Mouse (Mus musculus) spleen, embryonic (tissue): ENCODE data around the gene Jmjd1c.

ENCODE experiments used
- CTCF ChIA-PET: fragments of 350-600 bp; sonication (Branson Sonifier 250); formaldehyde crosslinking; loops from one replicate; lab custom pipeline; 2022; lab: Charles Lee

The Jmjd1c gene

DNA sequence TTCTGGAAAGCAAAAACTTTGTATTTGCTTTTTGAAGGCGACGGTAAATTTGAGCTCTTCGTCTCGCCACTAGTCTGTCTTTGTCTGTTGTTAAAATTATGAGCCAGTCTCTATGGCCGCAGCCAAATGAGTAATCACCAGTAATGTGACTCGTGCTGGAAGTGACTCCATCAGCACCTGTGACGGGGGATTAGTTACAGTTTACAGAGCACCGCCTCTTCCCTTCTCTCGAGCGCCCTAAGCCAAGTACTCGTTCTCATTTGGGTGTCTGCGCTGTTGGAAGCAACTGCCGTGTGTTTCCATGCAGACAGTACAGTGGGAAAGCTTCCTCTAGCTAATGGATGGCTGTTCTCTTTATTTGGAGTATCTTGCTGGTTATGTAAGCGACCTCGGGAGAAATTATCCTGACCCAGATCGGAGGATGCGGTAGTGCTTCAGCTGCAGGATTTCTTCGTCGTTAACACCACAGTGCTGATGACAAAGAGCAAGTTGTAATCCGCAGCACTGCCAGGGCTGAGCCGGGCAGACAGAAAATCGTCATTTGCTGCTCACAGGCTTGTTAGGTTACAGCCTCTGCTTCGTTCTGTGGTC, 89.7 kb downstream of the Jmjd1c start:
- CTCF ChIA-PET = interaction anchor here (0.7 to 1.1 kb wide), 3 partner anchors 11 to 46 kb away, joined by 3 read pairs; no protein-coding TSS in a partner anchor

DNA sequence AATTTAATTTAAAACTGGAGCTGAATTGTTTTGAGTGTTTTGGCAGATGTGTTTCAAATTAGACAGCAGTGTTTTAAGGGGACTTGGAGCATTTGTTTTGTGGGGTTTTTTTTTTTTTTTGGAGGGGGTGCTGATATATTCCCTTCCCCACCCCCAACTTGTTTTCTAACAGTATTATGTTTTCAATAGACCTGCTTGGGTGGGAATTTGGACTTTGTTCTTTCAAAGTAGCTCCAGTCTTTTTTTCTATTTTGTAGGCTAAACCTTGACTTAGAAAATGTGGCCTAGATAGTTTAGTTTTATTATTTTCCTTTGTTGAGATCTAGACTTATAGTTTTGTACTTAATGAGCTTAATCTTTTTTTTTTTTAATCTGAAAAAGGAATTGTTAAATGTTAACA, 90.6 kb downstream of the Jmjd1c start:
- CTCF ChIA-PET = interaction anchor here (0.7 to 1.1 kb wide), 2 partner anchors 19 to 47 kb away, joined by 3 read pairs; no protein-coding TSS in a partner anchor

DNA sequence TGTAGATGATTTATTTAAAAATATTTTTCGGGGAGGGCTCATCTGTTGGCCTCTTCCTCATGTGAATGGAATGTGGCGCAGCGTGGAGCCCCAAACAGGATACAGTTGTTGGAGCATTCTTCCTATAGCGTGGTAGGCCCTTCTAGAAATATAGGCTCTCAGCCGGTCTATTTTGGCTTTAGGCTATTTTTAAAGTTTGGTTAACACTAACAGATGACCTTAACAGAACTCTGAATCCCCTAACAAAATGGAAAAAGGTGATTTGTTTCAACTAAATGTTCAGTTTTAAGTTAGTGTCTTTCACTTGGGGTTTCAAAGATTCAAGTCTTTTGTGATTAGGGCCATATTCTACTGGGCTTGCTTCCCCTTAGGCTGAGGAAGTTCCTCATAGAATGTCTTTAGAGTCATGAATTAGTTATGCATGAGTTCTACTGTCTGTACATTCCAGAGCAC, 91.1 kb downstream of the Jmjd1c start:
- CTCF ChIA-PET = interaction anchor here (1.1 kb wide), 1 partner anchor 20 kb away, joined by 4 read pairs; no protein-coding TSS in a partner anchor

DNA sequence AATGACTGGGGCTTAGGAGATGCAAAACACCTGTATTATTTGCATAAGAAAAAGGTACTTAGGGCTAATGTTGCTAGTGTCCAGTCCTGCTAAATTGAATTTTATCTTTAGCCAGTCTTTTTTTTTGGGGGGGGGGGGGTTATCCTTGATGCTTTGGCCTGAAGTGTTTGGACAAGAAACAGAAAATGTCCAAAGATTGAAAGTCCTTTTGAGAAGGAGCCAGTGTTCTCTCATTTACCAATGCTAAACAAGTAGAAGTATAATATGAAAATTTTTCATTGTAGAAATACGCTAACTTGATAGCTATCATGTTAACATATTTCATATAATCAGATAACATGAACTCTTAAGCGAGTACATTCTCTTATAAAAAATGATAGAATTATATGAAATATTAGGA, 92.0 kb downstream of the Jmjd1c start:
- CTCF ChIA-PET = interaction anchor here (0.9 to 1.1 kb wide), 2 partner anchors 10 to 19 kb away, joined by 4 to 14 read pairs; no protein-coding TSS in a partner anchor

DNA sequence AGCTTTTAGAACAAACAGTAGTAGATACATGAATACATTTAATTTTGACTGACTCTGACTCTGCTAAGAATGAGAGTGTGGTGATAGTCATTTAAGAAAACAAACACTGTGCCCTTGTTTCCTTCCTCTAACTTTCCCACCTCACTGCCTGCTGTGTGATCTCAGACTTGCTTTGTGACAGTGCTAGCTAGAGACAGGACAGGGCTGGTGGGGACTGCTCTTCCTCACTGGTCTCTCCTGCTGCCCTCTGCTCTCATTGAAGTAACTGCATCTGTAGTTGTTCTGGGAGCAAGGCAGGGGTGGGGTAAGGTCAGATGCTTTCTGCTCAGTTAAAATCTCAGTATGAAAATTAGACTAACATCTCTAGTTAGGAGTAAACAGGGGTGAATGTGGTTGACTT, 93.1 kb downstream of the Jmjd1c start:
- CTCF ChIA-PET = interaction anchor here (0.5 to 0.9 kb wide), 2 partner anchors 9 to 22 kb away, joined by 4 to 14 read pairs; no protein-coding TSS in a partner anchor

DNA sequence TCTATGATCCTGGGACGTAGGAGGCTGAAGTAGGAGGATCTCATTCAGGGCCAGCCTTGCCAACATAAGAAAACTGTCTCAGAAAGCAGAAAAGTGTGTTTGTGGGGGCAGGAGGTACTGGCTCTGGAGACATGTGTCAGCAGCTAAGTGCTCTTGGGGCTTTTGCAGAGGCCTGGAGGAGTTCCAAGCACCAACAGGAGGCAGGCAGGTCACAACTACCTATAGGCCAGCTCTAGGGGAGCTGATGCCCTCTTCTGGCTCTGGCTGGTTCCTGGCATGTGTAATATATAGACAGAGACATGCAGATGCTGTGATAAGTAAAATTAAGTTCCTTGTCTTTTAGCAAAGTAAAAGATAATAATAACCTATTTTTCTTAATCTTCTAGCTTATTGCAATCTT, 94.3 kb downstream of the Jmjd1c start:
- CTCF ChIA-PET = interaction anchor here (0.8 kb wide), 1 partner anchor 25 kb away, joined by 3 read pairs; no protein-coding TSS in a partner anchor

DNA sequence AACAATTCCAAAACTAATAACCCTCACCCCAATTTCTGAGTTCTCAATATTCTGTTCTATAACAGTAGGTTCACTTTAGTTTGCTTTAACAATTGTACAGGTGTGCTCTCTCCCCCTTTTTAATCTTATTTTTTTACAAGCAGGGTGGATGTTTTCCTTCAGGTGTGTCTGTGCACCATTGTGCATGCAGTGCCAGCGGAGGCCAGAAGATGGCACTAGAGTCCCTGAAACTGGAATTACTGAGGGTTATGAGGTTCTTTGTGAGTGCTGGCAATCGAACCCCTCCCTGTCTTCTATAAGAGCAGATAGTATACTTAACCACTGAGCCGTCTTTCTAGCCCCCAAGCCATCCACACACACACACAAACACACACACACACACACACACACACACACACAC, 96.4 kb downstream of the Jmjd1c start:
- CTCF ChIA-PET = interaction anchor here (1.0 kb wide), 1 partner anchor 13 kb away, joined by 3 read pairs; no protein-coding TSS in a partner anchor

DNA sequence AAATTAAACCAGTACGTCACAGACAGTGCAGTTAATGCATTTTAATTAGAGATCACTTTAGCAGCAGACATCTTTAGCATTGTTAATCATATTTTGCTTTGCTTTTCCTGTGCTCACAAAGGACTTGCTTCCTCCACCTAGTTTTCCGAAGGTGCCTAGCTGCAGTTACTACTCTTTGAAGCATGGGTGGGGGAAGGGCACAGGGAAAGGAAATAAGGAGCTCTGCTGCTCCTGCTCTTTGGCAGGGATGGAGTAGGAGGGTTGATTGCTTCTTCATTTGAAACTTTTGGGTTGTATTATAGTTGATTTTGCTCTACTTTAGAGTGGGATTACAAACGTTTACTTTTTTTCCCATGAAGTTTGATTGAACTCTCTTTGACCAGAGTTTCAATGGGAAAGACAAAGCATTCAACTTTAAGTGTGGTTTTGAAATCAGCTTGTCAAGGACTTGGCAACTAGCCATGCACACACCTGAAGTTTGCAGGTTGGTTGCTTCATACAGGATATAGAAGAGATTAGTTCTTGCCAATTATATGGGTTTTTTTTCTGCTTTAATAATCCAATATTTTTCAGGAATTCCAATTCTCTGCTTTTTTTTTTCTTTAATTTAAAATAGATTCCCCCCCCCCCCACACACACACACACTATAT, 97.2 kb downstream of the Jmjd1c start:
- CTCF ChIA-PET = interaction anchor here (0.6 kb wide), 1 partner anchor 187 kb away, joined by 3 read pairs; no protein-coding TSS in a partner anchor

DNA sequence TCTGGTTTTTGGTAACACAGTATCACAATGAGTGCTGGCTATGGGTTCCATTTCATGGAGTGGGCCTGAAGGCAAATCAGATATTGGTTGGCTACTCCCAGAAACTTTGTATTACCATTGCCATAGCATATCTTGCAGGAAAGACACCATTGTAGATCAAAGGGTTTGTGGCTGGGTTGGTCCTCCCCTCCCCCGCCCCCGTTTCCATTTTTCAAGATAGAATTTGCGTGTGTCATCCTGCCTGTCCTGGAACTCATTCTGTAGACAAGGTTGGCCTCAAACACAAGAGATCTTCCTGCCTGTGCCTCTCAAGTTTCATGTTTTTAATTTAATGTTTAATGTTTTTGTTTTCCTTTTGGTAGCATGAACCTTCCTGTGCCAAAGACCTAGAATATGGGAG, 98.1 kb downstream of the Jmjd1c start:
- CTCF ChIA-PET = no interaction called here

DNA sequence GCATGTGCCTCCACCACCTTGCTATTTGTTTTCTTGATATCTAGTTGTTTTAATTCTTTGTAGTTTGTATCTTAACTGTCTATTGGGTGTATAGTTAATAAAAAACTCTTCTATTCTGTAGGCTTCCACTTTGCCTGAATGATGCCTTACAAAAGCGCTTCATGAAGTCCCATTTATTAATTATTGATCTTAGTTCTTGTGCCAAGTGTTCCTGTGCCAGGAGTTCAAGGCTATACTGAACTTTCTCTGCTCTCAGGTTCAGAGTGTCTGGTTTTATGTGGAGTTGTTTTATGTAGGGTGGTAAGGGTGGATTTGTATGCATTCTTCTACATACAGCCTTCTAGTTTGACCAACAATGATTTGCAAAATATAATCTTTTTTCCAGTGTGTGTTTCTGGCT, 99.7 kb downstream of the Jmjd1c start:
- CTCF ChIA-PET = no interaction called here

DNA sequence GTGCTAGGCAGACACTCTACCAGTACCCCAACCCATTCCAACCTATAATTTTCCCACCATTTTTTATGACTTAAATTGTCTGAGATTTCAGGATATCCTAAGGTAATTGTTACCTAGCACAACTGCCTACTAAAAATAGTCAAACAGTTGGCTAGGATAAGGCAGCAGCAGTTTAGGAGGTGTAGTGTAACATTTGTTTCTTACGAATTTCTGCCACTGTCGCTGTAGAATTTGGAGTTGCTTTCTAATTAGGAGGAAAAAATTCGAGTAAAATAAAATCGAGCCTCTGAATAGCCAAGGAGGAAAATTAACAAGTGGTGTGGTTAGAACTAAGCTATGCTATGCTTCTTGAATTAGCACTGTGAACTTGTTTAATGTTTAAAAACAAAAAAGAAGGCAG, 101.3 kb downstream of the Jmjd1c start:
- CTCF ChIA-PET = interaction anchor here (0.6 to 1.1 kb wide), 3 partner anchors 9 to 84 kb away, joined by 3 to 14 read pairs (median 3); no protein-coding TSS in a partner anchor

DNA sequence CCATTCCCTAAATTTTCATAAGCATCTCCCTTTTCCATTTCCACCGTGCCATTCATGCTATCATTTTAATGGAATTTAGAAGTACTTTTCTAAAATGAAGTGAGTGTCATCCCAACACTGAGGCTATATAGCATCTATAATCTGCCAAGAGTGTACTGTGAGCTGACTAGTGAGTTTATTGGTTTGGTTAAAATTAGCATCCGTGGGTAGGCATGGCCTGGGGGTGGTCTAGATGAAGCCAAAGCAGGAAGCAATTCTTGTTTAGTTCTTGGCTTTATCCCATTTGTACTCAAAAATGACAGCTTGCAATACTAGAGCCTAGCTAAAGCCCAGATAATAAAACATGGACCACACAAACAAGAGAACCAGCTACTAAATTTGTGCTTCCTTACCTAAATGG, 101.9 kb downstream of the Jmjd1c start:
- CTCF ChIA-PET = interaction anchor here (0.6 to 1.1 kb wide), 2 partner anchors 9 to 93 kb away, joined by 8 to 14 read pairs; no protein-coding TSS in a partner anchor

DNA sequence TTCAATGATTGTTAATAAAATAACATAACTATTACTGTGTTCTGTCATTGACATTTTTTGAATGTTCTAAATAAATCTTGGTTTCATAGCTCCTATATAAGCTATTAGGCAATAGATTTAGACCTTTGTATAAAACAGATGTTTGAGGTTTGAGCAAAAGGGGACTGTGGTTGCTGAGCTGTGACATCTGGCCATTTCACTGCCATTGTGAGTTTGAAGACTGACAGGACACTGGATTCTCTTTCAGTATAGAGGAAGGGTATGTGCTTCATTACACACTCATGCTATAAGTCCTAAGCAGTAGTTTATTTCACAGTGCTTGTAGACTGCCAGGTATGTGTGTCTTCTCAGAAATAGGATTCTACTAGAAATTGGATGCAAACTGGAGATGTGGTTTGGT, 105.8 kb downstream of the Jmjd1c start:
- CTCF ChIA-PET = no interaction called here

DNA sequence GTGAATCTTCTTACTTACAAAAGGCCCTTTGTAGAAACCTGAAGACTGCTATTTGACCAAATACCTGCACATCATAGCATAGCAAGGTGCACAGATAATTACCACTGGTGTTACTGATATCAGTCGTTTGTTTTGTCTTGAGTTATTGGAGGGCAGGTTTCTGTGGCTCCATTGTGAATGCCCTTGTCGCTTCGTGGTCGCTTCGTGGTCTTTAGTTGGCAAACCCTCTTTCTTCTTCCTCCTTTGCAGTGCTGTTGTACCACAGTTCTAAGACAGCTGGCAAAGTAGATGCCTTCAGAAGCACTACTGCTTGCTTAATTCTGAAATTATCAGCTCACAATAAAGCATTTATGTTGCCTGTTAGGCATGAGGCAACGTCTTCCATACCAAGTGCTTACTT, 106.5 kb downstream of the Jmjd1c start:
- CTCF ChIA-PET = no interaction called here

DNA sequence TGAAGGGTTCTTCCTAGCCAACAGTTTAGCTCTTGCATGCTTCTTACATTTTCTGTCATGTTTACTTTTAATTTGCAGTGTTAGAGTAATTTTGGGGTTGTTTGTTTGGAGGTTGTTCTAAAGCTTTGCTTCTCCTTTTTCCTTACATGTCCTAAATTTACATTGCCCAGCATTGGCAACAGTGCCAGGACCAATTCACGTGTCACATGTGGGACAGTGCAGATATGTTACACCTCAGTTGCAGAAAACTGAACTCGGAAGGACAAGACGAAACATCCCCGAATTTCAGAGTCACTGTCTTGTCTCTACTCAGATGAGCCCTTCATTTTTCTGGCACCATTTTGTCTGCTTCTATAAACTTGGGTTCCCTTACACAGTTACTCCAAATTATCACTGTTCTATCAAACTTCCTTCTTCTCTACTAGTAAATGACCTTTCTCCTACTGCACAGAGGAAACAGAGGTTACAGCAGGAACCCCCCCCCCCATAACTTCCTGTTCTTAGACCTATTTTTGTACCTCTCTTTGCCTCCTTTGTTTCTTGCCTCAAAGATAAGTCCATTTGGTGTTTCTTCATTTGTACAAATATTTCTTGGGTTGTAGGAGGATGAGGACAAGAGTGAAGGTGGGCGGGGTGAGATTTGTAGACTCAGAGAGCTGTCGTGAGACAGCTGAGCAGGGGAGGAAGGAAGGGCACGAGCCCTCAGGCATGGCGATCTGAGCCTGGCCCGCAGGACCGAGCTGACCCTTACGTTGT, 108.9 kb downstream of the Jmjd1c start:
- CTCF ChIA-PET = interaction anchor here (0.5 to 1.1 kb wide), 5 partner anchors 13 to 290 kb away, joined by 3 to 33 read pairs (median 4); no protein-coding TSS in a partner anchor

DNA sequence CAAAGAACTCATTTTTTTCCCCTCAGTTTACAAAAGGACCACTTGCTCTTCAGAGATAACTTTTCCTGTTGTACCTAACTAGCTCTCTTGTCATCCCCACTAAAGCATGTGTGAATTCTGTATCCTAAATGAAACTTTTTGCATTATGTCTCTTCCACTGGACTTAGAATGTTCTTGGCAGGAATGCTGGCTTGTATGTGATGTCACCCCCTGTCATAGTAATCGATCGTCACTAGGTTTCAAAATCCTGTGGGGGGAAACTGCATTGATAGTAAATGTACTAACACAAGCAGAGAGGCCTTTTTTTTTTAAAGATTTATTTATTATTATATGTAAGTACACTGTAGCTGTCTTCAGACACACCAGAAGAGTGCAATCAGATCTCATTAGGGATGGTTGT, 112.0 kb downstream of the Jmjd1c start:
- CTCF ChIA-PET = interaction anchor here (0.6 kb wide), 1 partner anchor 17 kb away, joined by 3 read pairs; no protein-coding TSS in a partner anchor

DNA sequence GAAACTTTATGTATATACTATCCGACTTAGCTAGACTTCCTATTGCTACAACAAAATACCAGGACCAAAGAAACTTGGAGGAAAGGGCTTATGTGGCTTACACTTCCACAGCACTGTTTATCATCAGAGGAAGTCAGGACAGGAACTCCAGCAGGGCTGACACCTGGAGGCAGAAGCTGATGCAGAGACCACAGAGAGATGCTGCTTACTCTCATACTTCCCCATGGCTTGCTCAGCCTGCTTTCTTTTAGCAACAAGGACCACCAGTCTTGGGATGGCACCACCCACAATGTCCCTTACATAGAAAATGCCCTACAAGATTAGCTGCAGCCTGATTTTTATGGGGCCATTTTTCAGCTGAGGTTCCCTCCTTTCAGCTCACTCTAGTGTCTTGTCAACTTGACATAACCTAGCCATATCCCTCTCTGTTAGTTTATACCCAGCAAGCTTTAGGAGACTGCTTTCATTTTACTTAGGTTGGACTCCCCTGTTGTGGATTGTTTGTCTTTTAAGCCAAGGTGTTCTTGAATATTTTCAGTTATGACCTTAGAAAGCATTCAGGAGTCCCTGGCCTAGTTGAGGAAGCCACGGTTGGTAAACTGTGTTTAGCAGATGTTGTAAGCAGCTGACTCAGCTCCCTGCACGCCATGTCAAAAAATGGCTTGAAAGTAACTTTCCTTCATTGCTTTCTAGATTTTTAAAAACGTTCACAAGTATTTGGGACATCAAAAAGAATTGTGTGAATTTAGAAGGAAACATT, 114.2 kb downstream of the Jmjd1c start:
- CTCF ChIA-PET = interaction anchor here (1.3 kb wide), 1 partner anchor 9 kb away, joined by 3 read pairs; no protein-coding TSS in a partner anchor

DNA sequence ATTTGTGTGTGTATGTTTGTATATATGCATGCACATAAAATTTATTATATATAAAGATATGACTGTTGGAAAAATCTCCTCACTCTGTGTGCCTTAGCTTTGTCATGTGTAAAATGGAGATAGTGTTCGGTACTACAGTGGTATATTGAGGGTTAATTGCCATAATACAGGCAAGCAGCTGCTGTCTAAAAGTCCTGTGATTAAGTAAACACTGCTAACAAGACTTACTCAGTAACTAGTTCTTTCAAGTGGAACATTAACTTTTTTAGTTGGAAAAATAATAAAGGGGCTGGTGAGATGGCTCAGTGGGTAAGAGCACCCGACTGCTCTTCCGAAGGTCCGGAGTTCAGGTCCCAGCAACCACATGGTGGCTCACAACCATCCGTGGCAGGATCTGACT, 116.1 kb downstream of the Jmjd1c start:
- CTCF ChIA-PET = no interaction called here

DNA sequence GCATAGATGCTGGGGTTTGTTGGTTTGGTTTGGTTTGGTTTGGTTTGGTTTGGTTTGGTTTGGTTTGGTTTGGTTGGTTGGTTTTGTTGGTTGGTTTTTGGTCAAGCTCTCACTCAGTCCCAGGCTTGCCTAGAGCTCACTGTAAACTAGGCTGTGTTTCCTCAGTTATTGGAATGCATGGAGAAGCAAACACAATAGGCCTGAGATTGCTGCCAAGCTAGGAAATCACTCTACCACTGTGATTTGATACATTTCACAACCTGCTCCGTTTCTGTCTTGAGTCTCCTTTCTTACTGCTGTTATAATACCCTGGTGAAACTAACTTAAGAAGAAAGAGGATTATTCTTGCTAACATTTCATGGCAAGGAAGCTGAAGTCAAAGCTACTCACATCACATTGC, 117.8 kb downstream of the Jmjd1c start:
- CTCF ChIA-PET = interaction anchor here (0.7 kb wide), 1 partner anchor 61 kb away, joined by 5 read pairs; no protein-coding TSS in a partner anchor

DNA sequence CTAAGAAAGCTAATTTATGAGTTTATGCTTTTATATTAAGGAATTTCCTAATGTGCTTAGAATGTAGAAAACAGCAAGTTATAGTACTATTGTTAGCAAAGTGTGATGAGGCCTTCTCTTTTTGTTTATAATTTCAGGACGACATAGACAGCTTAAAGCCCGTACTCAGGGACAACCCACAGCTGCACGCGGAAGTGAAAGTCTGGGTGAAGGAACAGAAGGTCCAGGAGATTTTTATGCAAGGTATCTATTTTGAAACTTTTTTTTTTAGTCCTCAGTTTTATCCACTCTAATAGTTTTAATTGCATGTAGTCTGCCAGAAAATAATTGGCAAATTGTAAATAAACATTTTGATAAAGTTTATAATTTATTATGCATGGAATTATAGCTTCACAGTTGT, 119.2 kb downstream of the Jmjd1c start:
- CTCF ChIA-PET = interaction anchor here (0.6 to 1.0 kb wide), 2 partner anchors 25 to 118 kb away, joined by 3 to 4 read pairs; no protein-coding TSS in a partner anchor

DNA sequence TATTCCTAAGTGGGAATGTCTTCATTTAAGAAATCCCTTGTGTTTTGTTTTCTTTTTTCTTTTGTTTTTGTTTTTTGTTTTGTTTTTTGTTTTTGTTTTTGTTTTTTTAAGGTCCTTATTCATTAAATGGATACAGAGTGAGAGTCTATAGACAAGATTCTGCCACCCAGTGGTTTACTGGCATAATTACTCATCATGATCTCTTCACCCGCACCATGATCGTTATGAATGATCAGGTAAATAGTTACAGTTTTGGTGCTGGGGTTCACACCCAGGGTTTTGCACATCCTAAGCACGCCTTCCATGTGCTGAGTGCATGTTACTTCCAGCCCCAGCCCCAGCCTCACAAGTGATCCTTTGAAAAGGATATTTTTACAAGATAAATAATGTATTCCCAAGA, 120.9 kb downstream of the Jmjd1c start:
- CTCF ChIA-PET = no interaction called here
